Mouse (Mus musculus): ENCODE measurements at regions not wholly inside any gene's neighbourhood (a gene's known extent, or its start where the extent isn't known, plus 50 kb on each side); places are given as distances from the start of the nearest gene placed in this dataset.

GRCm38 (mm10) chr15:56604266-56604665, 873.2 kb downstream of the Slc22a22 start:
- DNase-seq = no peak

DNA sequence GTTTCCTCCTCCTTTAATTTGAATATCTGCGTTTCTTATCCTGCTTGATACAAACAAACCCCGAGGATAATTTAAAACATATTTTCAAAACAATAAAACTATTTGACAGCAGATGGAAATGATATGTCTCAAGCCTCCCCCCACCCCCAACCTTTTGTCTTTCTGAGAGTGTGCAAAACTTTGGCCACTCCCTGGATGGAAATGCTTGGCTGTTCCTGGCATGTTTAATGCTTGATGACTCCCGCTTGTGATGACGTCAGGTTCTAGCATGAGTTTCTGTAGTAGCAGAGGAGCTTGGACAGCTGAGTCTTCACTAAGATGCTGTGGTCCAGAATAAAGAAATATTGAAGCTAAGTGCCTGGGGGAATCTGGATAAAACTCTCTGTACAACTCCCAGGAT, 884.8 kb downstream of the Slc22a22 start:
- no peak for DNase-seq

DNA sequence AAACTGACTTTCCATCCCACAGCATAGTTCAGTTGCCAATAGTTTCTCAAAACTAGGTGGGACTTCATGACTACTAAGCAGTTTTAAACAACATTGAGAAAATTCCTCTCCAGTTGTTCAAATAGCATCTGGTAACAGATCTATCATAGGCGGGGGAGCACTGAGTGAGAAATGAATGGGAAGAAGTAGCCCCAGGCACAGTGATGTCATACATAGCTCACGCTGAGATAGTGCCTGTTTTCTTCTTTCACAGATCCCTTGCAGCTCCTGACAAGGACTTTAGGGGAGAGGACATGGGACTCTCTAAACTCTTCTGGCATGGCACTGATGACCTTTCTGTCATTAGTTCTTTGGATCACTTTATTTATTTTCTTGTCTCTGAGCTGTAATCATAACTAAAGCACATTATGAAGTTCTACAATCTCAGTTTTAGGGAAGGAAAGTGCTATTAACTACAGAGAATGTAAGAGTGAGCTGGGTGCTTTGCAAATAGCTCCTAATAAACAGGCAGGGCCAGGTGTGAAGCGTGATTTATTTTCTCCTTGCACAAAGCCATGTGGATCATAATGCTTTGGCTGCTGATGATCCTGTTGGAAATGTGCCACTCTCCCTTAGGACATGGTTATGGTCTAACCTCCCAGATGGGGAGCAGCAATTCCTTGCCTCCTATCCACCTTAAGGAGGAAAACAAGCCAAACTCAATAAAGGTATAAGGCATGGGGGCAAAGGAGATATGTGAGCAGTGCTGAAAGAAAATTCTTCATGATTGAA, 896.5 kb downstream of the Slc22a22 start:
- DNase-seq = no peak

- DNase-seq = no peak
These were observed 914.2 kb downstream of the Slc22a22 start for GRCm38 (mm10) chr15:56563192-56563591.

DNA sequence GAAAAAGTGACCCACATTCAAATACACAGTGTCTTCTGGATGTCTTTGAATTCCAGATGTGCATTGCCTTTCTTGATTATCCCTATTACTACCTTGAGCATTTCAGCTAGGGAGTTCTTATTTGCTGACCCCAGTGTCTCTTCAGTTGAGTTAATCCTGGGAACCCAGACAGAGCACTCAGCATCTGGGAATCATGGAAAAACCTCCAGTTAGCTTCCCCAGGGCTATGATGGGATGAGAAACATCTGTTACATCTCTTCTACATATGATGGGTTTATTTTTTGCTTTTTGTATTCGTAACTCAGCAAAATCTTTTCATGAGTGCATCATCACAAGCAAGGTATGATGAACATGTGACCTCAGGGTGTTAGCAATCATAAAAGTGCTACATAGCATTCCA, 914.6 kb downstream of the Slc22a22 start:
- no peak for DNase-seq

DNA sequence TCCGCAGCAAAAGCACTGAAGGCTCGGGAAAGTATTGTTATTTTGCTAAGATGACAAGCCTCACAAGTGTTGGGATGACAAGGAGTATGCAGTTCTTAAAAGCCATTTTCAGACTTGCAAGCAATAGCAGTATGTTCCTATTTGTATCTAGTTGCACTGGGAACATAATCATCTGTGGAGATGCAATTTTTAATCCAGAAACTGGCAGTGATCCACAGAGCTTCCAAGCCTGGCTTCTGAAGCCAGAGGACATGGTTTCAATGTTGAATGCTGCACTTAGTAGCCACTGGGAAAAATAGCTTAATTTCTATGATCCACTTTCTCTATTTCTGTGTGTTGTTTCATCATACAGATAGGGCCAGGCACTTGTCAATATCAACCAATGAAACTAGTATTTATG, 915.3 kb downstream of the Slc22a22 start:
- no peak for DNase-seq

DNA sequence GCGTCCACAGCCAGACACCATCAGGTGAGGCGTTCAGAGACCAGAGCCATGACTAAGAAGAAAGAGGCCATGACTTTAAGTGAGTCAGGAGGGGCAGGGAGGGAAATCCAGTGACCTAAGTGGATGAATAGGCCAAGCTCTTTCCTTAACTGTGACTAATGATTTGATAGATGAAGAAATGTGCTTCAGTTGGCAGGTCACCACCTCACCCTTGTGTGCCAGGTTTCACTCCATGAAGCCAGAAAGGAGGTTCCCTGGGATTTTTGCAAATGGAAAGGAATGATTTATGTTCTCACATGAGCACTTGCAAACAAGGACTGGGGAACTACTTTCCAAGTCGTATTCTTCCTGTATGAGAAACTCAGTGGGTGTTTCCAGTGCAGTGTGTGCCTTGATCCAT, 923.0 kb downstream of the Slc22a22 start:
- DNase-seq = no peak

- no peak for DNase-seq
These were observed 923.6 kb downstream of the Slc22a22 start for GRCm38 (mm10) chr15:56553851-56554250.

DNA sequence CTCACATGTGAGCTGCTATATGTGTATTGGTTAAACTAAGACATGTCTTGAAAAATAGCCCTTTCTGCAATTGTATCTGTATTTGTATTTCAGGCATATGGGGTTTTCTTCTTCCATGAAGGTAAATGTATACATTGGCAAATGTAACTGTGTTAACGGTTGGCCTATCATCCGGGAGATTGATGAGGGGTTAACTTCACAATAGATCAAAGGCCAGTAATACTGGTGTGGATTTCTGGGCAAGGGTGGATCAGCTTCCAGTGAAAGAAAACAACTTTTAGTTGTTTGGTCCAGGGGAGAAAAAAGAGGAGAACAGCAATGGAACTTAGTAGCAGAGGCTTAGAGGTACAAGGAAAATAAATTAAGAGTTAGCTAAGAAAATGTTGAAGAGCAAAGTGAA, 945.9 kb downstream of the Slc22a22 start:
- DNase-seq = no peak

DNA sequence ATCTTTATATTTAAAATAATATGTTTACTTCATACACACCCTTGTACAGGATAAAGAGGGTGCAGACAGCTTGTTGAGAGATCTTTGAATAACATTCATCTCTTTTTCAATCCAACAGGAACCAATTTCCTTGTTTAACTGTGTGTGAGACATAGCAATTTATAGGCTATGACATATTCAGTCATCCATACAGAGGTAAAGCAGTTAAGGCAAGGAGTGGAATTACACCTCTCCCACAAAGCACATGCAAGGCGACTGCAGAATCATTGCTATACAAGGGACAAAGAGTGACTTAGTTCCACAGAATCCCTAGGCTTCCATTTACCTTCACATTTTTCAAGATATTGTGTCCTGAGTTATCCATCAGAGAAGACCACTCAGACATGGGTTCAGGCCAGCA, 959.0 kb downstream of the Slc22a22 start:
- DNase-seq = no peak

GRCm38 (mm10) chr15:56516095-56516494, 961.3 kb downstream of the Slc22a22 start:
- DNase-seq = no peak

DNA sequence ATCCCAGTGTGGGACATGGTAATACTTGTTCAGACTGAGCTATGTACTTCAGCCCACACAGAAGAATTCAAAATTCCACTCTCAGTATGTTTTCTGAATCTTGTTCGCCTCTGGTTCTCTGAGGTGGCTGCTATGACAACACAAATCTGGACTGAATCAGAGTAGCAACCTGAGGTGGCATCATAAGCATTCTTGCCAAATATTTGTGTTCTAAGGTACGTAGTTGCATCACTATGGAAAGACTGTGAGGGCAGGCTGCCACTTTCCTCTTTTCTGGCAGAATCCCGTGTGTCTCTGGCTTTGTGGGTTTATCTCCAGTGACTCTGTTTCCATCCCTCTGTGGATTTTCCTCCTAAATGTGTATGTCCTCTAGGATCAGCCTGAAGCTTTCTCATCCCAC, 978.7 kb downstream of the Slc22a22 start:
- DNase-seq = no peak

DNA sequence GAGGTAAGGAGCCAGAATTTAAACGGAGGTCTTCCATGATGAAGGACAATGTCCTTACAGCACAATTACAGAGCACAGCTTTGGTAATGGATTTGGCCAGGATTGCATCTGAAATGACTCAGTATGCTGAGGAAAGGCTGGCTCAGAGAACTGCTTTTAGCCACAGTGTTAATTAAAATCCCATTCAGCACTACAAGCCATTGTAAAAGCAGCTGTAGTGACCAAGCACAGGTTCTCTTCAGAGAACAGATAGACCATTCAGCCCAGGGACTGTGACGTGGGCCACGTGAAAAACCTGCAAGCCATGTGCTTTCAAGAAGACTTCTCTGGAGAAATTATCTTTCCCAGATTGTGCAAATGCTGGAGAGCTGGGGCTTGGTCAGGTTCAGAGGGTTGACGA, 979.7 kb downstream of the Slc22a22 start:
- DNase-seq = no peak

GRCm38 (mm10) chr15:56496355-56496754, 981.1 kb downstream of the Slc22a22 start:
- DNase-seq = no peak

DNA sequence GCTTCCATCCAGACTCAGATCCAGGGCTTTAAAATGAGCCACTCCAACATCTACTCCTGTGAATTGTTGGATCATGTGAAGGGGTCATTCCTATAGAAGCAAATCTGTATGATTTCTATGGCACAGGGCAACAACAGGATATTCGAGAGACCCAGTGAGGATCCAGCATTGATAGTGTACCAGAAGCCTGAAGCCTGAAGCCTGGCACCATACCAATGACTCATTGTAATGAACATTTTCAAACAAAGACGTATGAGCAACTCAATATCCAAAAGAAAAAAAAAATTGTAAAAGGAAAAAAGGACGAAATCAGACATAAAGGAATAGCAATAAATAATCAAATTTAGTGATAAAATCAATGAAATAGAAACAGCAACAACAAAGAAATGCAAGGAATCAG, 991.5 kb downstream of the Slc22a22 start:
- no peak for DNase-seq

DNA sequence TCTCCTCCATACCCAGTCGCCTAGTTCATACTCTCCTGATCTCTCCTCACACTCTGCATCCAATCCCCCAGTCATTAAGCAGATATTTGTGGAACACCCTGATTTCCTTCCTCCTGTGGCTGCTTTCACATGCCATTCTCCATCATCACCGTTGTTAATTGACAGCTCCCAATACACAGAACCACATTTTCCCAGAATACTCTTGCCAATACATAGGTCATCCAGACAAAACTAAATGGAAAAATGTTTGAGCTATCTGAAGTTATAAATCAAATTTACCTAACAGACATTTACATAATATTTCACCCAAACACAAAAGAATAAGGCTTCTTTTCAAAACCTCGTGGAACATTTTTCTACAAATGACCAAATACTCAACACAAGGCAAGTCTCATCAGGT, 992.7 kb downstream of the Slc22a22 start:
- no peak for DNase-seq

DNA sequence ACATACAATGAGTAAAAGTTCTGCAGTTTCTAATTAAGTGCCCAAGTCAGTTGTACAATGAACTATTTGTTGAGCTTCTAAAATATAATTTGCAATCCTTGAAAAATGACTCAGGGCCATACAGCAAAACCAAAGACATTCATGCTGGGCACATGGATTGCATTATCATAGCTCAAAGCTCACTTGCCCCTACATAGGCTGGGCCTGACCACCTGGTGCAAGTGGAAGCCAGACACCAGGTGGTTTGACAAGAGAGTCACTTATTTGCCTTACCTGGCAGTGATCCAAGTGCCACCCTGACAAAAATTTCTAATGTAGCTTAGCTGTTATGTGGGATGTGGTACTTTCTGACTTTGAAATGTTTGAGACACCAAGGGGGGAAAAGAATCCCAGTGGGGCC, 997.7 kb downstream of the Slc22a22 start:
- DNase-seq = no peak

DNA sequence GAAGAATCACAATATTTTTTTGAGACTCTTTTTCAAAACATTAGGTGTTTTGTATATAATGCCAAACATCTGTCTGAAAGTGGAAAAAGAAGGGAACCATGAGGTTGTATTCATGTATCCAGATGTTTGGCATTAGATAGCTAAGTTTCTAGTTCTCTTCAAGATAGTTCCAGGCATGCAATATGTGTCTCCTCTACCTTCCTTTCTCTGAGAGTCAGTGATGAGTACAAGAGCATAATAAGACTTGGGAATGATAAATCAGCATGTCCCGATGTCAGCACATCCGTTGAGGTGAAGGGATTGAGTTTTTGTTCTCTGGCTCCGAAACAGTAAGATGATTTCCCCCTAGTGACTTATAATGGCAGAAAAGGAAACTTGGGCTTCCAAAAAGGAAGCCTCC, 998.4 kb downstream of the Slc22a22 start:
- no peak for DNase-seq

DNA sequence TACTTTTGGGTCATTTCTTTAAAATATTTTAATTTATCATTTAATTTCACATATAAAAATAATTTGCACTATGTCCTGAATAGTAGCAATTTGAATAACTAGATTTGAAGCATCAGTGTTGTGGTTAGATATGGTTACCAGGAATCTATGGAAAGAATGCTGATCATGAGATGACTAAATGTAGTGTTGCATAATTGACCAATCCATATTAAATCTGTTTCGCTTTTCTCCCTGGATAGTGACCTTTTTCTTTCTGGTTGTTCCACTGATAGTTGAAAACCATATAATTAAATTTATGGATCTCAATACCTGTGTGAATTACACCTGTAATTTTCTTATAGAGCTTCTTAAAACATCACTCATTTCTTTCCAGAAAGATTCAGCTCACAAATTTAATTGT, 1003.7 kb downstream of the Slc22a22 start:
- no peak for DNase-seq

DNA sequence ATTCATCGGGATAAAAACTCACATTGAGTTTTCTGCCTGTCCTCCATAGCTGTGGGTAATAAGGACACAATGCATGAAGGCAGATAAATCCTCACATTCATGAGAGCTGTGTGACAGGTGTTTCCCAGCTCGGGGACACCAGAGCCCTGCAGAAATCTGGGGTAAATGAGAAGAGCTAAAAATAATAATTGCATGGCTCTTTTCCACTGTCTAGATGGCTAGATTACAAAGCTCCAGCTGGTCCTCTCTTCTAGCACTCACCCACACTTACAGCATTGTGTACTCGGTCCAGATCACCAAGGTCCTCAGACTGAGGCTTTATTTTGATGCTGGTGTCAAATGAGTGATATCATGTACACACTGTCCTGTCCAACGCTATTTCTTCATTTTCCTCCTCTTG, 1025.5 kb downstream of the Slc22a22 start:
- DNase-seq = peak in 1 of 2 experiments; percentile 1

GRCm38 (mm10) chr15:56448015-56448645, 1029.3 kb downstream of the Slc22a22 start:
- no peak for DNase-seq

DNA sequence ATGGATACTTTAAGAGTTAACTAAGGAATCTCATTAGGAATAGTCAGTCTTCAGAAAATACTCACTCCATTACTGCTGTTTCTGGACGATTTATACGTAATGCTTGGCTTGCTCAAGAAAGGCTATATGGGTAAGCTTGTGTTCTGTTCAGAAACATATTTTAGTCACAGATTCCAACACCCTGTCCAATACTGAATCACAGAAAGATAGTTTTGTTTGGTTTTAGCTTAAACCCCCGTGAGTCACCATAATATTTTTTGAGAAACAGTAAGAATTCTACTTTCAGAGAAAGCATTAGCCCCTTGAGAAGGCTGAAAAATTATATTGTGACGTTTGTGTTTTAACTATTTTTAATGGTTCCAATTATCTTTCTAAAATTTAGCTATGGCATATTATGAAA, 1037.3 kb downstream of the Slc22a22 start:
- no peak for DNase-seq

GRCm38 (mm10) chr15:56438370-56438769, 1039.1 kb downstream of the Slc22a22 start:
- no peak for DNase-seq

DNA sequence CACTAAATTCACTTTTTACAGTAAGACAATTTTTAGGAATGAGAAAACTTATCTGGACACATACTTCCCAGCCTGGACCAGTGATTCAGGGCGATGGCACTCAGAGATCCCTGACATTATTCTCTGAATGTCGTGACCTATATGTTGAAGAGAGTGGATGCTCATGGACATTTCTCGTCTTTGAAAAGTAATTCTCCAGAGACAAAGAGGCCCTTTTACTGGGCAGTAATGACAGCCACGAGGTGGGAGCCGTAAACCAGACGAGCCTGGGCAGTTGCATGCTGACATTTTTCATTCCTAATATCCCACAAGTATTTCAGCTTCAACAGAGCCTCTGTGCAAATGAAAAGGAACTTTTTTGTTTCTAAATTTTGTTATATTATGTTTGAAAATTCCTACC, 1041.3 kb downstream of the Slc22a22 start:
- DNase-seq = no peak

DNA sequence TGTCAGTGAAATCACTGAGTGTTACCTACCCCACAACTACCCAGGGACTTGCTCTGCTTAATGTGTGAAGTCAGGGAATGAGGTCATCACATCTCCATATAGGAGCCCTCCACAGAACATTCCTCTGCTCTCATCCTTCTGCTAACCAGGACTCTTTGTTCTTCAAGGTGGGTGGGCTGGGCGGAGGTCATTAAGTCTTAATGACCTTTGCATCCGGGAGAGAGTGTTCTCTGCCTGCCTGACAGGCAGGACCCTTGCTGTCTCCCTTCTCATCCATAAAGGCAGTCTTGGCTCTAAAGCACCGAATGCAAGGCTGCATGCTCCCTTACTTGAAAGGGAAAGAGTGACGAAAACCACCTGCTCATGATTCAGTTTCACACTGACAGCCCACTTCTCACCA, 1051.4 kb downstream of the Slc22a22 start:
- DNase-seq = no peak

Measured in layer of hippocampus, postnatal 36 days (tissue).